Mouse (Mus musculus) spleen, postnatal 4 days (tissue): ENCODE measurements around the gene Zkscan7.

Source experiments
- DNase-seq, 2 experiments: peaks; one replicate each; pipeline ENCODE4 v3.0.0; 2022; ENCODE audit warnings: low spot score in 2 of 2

Gene Zkscan7

GRCm38 (mm10) chr9:122902717-122903535, 17.4 kb downstream of the Zkscan7 start:
- peak; percentile 29 to 59 for DNase-seq

- no peak for DNase-seq
These were observed 37.0 kb downstream of the Zkscan7 start for GRCm38 (mm10) chr9:122922436-122922835.

- peak; percentile 40 to 71 for DNase-seq
These were observed 37.5 kb downstream of the Zkscan7 start, which contains the start of gene Zfp105 for GRCm38 (mm10) chr9:122922936-122923381. TSS of gene Zfp105 (plus strand) at chr9:122923072.

GRCm38 (mm10) chr9:122928915-122929314, 43.4 kb downstream of the Zkscan7 start:
- no peak for DNase-seq
